Mouse (Mus musculus): ENCODE data around the gene Arhgef3.

DNA sequence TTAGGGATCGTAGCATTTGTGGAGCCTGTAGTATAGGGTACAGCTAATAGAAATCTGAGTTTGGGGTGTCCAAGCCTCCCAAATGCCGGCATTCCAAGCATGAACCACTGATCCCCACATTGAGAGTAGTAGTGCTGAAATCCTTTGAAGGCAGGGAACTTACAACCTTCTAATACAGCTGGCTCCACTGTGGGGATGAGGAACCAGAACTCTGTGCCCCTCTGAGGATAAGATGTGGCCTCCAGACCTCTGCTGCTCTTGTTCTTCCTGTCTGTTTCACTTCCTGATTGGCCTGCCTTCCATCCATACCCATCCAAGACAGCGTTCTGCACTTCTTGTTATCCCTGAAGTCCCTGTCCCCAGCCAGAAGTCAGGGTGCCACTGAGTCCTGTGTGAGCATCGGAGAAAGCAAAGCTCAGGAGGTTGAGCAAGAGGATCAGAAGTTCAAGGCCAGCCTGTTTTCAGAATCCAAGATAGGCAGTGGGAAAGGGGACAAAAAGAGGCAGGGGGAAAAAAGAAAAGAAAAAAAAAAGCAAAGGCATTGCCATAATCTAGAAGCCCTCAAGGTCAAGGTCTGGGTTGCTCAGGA lies 2.0 kb downstream of the Arhgef3 start:
- TF ChIP-seq POLR2A (IDR thresholded peaks at IDR 0.05; ENCODE audit: insufficient read depth, low read length) (no peak), CTCF (IDR thresholded peaks at IDR 0.05; ENCODE audit: low read depth, low read length) (no peak)
